Mouse (Mus musculus): ENCODE results near the gene Kcnmb4. TPM values are rescaled to one million over a fixed set of nuclear protein-coding genes. Genes with fewer than 3 reads are reported as not detected.

Gene Kcnmb4
- polyA plus RNA-seq, 2 experiments: 0.14 to 0.22 TPM

- 47% methylated on average over 9 of the region's 9 CpGs for WGBS (ENCODE audit: insufficient replicate concordance)
- ATAC-seq (ENCODE audit: insufficient read depth) (no peak), DNase-seq (ENCODE audit: low read depth in 3 of 3, low spot score in 3 of 3) (no peak)
- Histone ChIP-seq H3K27ac (no peak overlapping the region), H3K4me2 (ENCODE audit: low read depth) (no peak overlapping the region), H3K27me3 (ENCODE audit: control insufficient read depth, insufficient read depth, low read length) (no peaks in the 10 kb centered on the region), H3K9me3 (ENCODE audit: control insufficient read depth, low read length) (no peaks in the 10 kb centered on the region), H3K36me3 (replicated peaks; ENCODE audit: control insufficient read depth, insufficient read depth, low read depth) (no peaks in the 10 kb centered on the region), H3K9ac (replicated peaks) (no peak overlapping the region), H3K4me3 (ENCODE audit: insufficient read depth in 1 of 2, low read depth in 2 of 2, low read length in 2 of 2) (no peak overlapping the region), H3K4me1 (replicated peaks; ENCODE audit: control insufficient read depth in 2 of 2, insufficient read depth in 2 of 2, low read length in 1 of 2) (no peaks in the 10 kb centered on the region)
- TF ChIP-seq CTCF (IDR thresholded peaks at IDR 0.05; ENCODE audit: low read depth) (no peak), EP300 (IDR thresholded peaks at IDR 0.05; ENCODE audit: low read depth) (no peak)
Measured at GRCm38 (mm10) chr10:116410826-116411225, 62.9 kb downstream of the Kcnmb4 start.

DNA sequence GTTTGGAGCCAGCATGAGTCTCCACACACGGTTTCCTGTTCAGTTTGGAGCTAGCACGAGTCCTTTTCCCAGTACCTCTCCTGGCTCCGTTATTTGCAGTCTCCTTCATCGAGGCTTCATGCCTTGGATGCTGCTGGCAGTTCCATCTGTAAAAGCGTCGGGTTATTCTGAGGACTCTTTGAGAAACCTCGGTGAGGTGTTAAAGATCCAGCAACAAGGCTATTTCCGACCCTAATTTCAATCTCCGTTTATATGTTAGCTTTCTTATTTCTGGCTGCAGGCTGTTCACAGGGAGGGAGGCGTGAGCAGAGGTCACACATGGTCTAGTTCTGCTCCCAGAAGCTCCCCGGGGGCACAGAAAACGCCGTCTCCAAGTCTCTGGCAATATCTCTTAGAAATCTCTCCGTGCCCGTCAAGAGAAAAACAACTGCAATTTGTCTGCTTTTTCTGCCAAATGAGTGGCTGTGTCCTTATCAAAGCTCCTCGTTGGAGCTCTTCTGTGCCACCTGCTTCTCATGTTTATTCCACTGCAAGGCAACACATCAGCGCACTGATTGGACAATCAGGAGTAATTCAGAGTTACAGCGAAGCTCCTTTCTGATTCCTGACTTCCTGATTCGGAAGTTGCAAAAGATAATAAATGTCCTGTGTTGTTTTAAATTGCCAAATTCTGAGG is 65.9 kb downstream of the Kcnmb4 start:
- no peak overlapping the region for H3K9ac ChIP-seq (replicated peaks)
- no peak for TF ChIP-seq EP300 (IDR thresholded peaks at IDR 0.05; ENCODE audit: low read depth)
- no peaks in the 10 kb centered on the region for H3K27me3 ChIP-seq (ENCODE audit: control insufficient read depth, insufficient read depth, low read length)
- ATAC-seq (ENCODE audit: insufficient read depth): no peak
- no peaks in the 10 kb centered on the region for H3K36me3 ChIP-seq (replicated peaks; ENCODE audit: control insufficient read depth, insufficient read depth, low read depth)
- H3K4me1 ChIP-seq (replicated peaks; ENCODE audit: control insufficient read depth in 2 of 2, insufficient read depth in 2 of 2, low read length in 1 of 2): no peaks in the 10 kb centered on the region
- no peak overlapping the region for H3K27ac ChIP-seq
- no peak overlapping the region for H3K4me3 ChIP-seq (ENCODE audit: insufficient read depth in 1 of 2, low read depth in 2 of 2, low read length in 2 of 2)
- no peak for DNase-seq (ENCODE audit: low read depth in 3 of 3, low spot score in 3 of 3)
- no peaks in the 10 kb centered on the region for H3K9me3 ChIP-seq (ENCODE audit: control insufficient read depth, low read length)
- WGBS (ENCODE audit: insufficient replicate concordance): 50% methylated on average over 19 of the region's 19 CpGs
- H3K4me2 ChIP-seq (ENCODE audit: low read depth): no peak overlapping the region

- Histone ChIP-seq H3K9ac (replicated peaks) (no peak overlapping the region), H3K9me3 (ENCODE audit: control insufficient read depth, low read length) (no peaks in the 10 kb centered on the region), H3K4me1 (replicated peaks; ENCODE audit: control insufficient read depth in 2 of 2, insufficient read depth in 2 of 2, low read length in 1 of 2) (no peaks in the 10 kb centered on the region), H3K27ac (no peak overlapping the region), H3K4me3 (ENCODE audit: insufficient read depth in 1 of 2, low read depth in 2 of 2, low read length in 2 of 2) (no peak overlapping the region), H3K27me3 (ENCODE audit: control insufficient read depth, insufficient read depth, low read length) (no peaks in the 10 kb centered on the region), H3K36me3 (replicated peaks; ENCODE audit: control insufficient read depth, insufficient read depth, low read depth) (no peaks in the 10 kb centered on the region), H3K4me2 (ENCODE audit: low read depth) (no peak overlapping the region)
- WGBS (ENCODE audit: insufficient replicate concordance): 75% methylated on average over 6 of the region's 6 CpGs
- DNase-seq (ENCODE audit: low read depth in 3 of 3, low spot score in 3 of 3): no peak
- no peak for TF ChIP-seq EP300 (IDR thresholded peaks at IDR 0.05; ENCODE audit: low read depth)
- TF ChIP-seq CTCF (IDR thresholded peaks at IDR 0.05; ENCODE audit: low read depth): no peak
- no peak for ATAC-seq (ENCODE audit: insufficient read depth)
Measured at GRCm38 (mm10) chr10:116405011-116405410, 68.7 kb downstream of the Kcnmb4 start.

DNA sequence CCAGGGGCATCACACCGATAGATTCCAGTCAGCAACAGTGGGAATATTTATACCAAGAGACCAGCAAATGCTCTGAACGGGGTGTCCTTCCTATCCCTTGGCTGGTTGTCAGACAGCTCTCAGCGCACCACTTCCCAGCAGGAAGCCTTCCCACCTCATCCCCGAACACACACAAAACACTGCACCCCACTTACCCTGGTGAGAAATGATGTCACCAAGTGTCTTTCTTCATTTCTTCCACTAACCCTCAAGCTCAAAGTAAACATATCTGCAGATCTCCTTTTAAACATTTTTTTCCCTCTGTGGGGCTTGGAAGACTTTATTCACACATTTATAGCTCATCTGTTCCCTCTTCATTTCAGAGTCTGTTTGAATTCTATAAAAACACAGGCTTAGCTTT is 70.0 kb downstream of the Kcnmb4 start:
- H3K9me3 ChIP-seq (ENCODE audit: control insufficient read depth, low read length): no peaks in the 10 kb centered on the region
- 53% methylated on average over 4 of the region's 4 CpGs for WGBS (ENCODE audit: insufficient replicate concordance)
- DNase-seq (ENCODE audit: low read depth in 3 of 3, low spot score in 3 of 3): no peak
- no peaks in the 10 kb centered on the region for H3K27me3 ChIP-seq (ENCODE audit: control insufficient read depth, insufficient read depth, low read length)
- no peaks in the 10 kb centered on the region for H3K36me3 ChIP-seq (replicated peaks; ENCODE audit: control insufficient read depth, insufficient read depth, low read depth)
- no peak for ATAC-seq (ENCODE audit: insufficient read depth)
- no peaks in the 10 kb centered on the region for H3K4me1 ChIP-seq (replicated peaks; ENCODE audit: control insufficient read depth in 2 of 2, insufficient read depth in 2 of 2, low read length in 1 of 2)
- H3K27ac ChIP-seq: no peak overlapping the region
- H3K4me2 ChIP-seq (ENCODE audit: low read depth): no peak overlapping the region
- no peak overlapping the region for H3K9ac ChIP-seq (replicated peaks)
- H3K4me3 ChIP-seq (ENCODE audit: insufficient read depth in 1 of 2, low read depth in 2 of 2, low read length in 2 of 2): no peak overlapping the region
- TF ChIP-seq EP300 (IDR thresholded peaks at IDR 0.05; ENCODE audit: low read depth) (no peak), CTCF (IDR thresholded peaks at IDR 0.05; ENCODE audit: low read depth) (no peak)

- Histone ChIP-seq H3K4me1 (replicated peaks; ENCODE audit: control insufficient read depth in 2 of 2, insufficient read depth in 2 of 2, low read length in 1 of 2) (no peaks in the 10 kb centered on the region), H3K4me3 (ENCODE audit: insufficient read depth in 1 of 2, low read depth in 2 of 2, low read length in 2 of 2) (no peak overlapping the region), H3K36me3 (replicated peaks; ENCODE audit: control insufficient read depth, insufficient read depth, low read depth) (no peaks in the 10 kb centered on the region), H3K27ac (no peak overlapping the region), H3K4me2 (ENCODE audit: low read depth) (no peak overlapping the region), H3K9me3 (ENCODE audit: control insufficient read depth, low read length) (no peaks in the 10 kb centered on the region), H3K27me3 (ENCODE audit: control insufficient read depth, insufficient read depth, low read length) (no peaks in the 10 kb centered on the region), H3K9ac (replicated peaks) (no peak overlapping the region)
- no peak for DNase-seq (ENCODE audit: low read depth in 3 of 3, low spot score in 3 of 3)
- no peak for ATAC-seq (ENCODE audit: insufficient read depth)
- 70% methylated on average over 6 of the region's 6 CpGs for WGBS (ENCODE audit: insufficient replicate concordance)
- no peak for TF ChIP-seq CTCF (IDR thresholded peaks at IDR 0.05; ENCODE audit: low read depth)
- no peak for TF ChIP-seq EP300 (IDR thresholded peaks at IDR 0.05; ENCODE audit: low read depth)
Measured at GRCm38 (mm10) chr10:116402742-116403425, 70.8 kb downstream of the Kcnmb4 start.

Measured in liver, embryonic 14.5 days (tissue).